Mouse (Mus musculus): Measurements from ENCODE around the gene 1700015F17Rik. TPM values are rescaled to one million over a fixed set of nuclear protein-coding genes. Genes with fewer than 3 reads are reported as not detected.

The 1700015F17Rik gene
- polyA plus RNA-seq, 1 experiment = not detected

- no peaks in the 10 kb centered on the region for H3K4me1 ChIP-seq
- H3K36me3 ChIP-seq (replicated peaks; ENCODE audit: low read length) = no peaks in the 10 kb centered on the region
- no peak overlapping the region for H3K4me3 ChIP-seq (replicated peaks)
- H3K27me3 ChIP-seq (replicated peaks) = no peaks in the 10 kb centered on the region
- TF ChIP-seq GATA1 (IDR thresholded peaks at IDR 0.05; ENCODE audit: borderline replicate concordance, low read length) = no peak
- no peak for TF ChIP-seq FLI1 (IDR thresholded peaks at IDR 0.05; ENCODE audit: low read length)
- H3K9me3 ChIP-seq = 0 out of 2 replicates have a peak, but pooled peaks cover 3% of the 10 kb centered on the region
These were observed 47.1 kb downstream of the 1700015F17Rik start for GRCm38 (mm10) chr5:5431746-5432438.

- Histone ChIP-seq H3K4me1 (peaks cover 20% of the 10 kb centered on the region), H3K36me3 (replicated peaks; ENCODE audit: low read length) (no peaks in the 10 kb centered on the region), H3K9me3 (peaks cover 7% of the 10 kb centered on the region), H3K27me3 (replicated peaks) (no peaks in the 10 kb centered on the region), H3K4me3 (replicated peaks) (no peak overlapping the region)
- TF ChIP-seq FLI1 (IDR thresholded peaks at IDR 0.05; ENCODE audit: low read length) = no peak
- no peak for TF ChIP-seq GATA1 (IDR thresholded peaks at IDR 0.05; ENCODE audit: borderline replicate concordance, low read length)
These were observed 55.2 kb downstream of the 1700015F17Rik start for GRCm38 (mm10) chr5:5423723-5424171.

GRCm38 (mm10) chr5:5423081-5423480 lies 55.9 kb downstream of the 1700015F17Rik start:
- peaks cover 7% of the 10 kb centered on the region for H3K9me3 ChIP-seq
- H3K27me3 ChIP-seq (replicated peaks) = no peaks in the 10 kb centered on the region
- H3K4me3 ChIP-seq (replicated peaks) = no peak overlapping the region
- H3K36me3 ChIP-seq (replicated peaks; ENCODE audit: low read length) = no peaks in the 10 kb centered on the region
- peaks cover 20% of the 10 kb centered on the region for H3K4me1 ChIP-seq
- TF ChIP-seq FLI1 (IDR thresholded peaks at IDR 0.05; ENCODE audit: low read length) (no peak), GATA1 (IDR thresholded peaks at IDR 0.05; ENCODE audit: borderline replicate concordance, low read length) (no peak)

- H3K27me3 ChIP-seq (replicated peaks) = no peaks in the 10 kb centered on the region
- H3K4me1 ChIP-seq = peaks cover 20% of the 10 kb centered on the region
- peaks cover 7% of the 10 kb centered on the region for H3K9me3 ChIP-seq
- H3K4me3 ChIP-seq (replicated peaks) = no peak overlapping the region
- H3K36me3 ChIP-seq (replicated peaks; ENCODE audit: low read length) = no peaks in the 10 kb centered on the region
- TF ChIP-seq FLI1 (IDR thresholded peaks at IDR 0.05; ENCODE audit: low read length) (no peak), GATA1 (IDR thresholded peaks at IDR 0.05; ENCODE audit: borderline replicate concordance, low read length) (no peak)
These were observed 57.5 kb downstream of the 1700015F17Rik start for GRCm38 (mm10) chr5:5421439-5421838.

GRCm38 (mm10) chr5:5419992-5420455 lies 58.9 kb downstream of the 1700015F17Rik start, which contains the start of gene Cdk14:
TSS of gene Cdk14 (minus strand) at chr5:5420312.
- H3K9me3 ChIP-seq = peaks cover 7% of the 10 kb centered on the region
- TF ChIP-seq FLI1 (IDR thresholded peaks at IDR 0.05; ENCODE audit: low read length) = no peak
- TF ChIP-seq GATA1 (IDR thresholded peaks at IDR 0.05; ENCODE audit: borderline replicate concordance, low read length) = no peak
- H3K4me3 ChIP-seq (replicated peaks) = peak within 1 kb of the TSS; percentile 90
- no peaks in the 10 kb centered on the region for H3K36me3 ChIP-seq (replicated peaks; ENCODE audit: low read length)
- H3K4me1 ChIP-seq = peaks cover 32% of the 10 kb centered on the region
- no peaks in the 10 kb centered on the region for H3K27me3 ChIP-seq (replicated peaks)

GRCm38 (mm10) chr5:5419253-5419652 lies 59.7 kb downstream of the 1700015F17Rik start:
- Histone ChIP-seq H3K4me1 (peaks cover 40% of the 10 kb centered on the region), H3K9me3 (peaks cover 7% of the 10 kb centered on the region), H3K4me3 (replicated peaks) (peak overlapping the region; percentile 90), H3K36me3 (replicated peaks; ENCODE audit: low read length) (no peaks in the 10 kb centered on the region), H3K27me3 (replicated peaks) (no peaks in the 10 kb centered on the region)
- TF ChIP-seq FLI1 (IDR thresholded peaks at IDR 0.05; ENCODE audit: low read length) (no peak), GATA1 (IDR thresholded peaks at IDR 0.05; ENCODE audit: borderline replicate concordance, low read length) (no peak)

- Histone ChIP-seq H3K9me3 (no peaks in the 10 kb centered on the region), H3K27me3 (replicated peaks) (no peaks in the 10 kb centered on the region), H3K4me3 (replicated peaks) (no peak overlapping the region), H3K36me3 (replicated peaks; ENCODE audit: low read length) (no peaks in the 10 kb centered on the region), H3K4me1 (peaks cover 31% of the 10 kb centered on the region)
- TF ChIP-seq GATA1 (IDR thresholded peaks at IDR 0.05; ENCODE audit: borderline replicate concordance, low read length) (no peak), FLI1 (IDR thresholded peaks at IDR 0.05; ENCODE audit: low read length) (no peak)
These were observed 64.1 kb downstream of the 1700015F17Rik start for GRCm38 (mm10) chr5:5414835-5415234.

- H3K27me3 ChIP-seq (replicated peaks) = no peaks in the 10 kb centered on the region
- no peak overlapping the region for H3K4me3 ChIP-seq (replicated peaks)
- peaks cover 20% of the 10 kb centered on the region for H3K4me1 ChIP-seq
- no peaks in the 10 kb centered on the region for H3K36me3 ChIP-seq (replicated peaks; ENCODE audit: low read length)
- no peaks in the 10 kb centered on the region for H3K9me3 ChIP-seq
- TF ChIP-seq GATA1 (IDR thresholded peaks at IDR 0.05; ENCODE audit: borderline replicate concordance, low read length) (no peak), FLI1 (IDR thresholded peaks at IDR 0.05; ENCODE audit: low read length) (no peak)
These were observed 67.1 kb downstream of the 1700015F17Rik start for GRCm38 (mm10) chr5:5411886-5412285.

- TF ChIP-seq GATA1 (IDR thresholded peaks at IDR 0.05; ENCODE audit: borderline replicate concordance, low read length) = no peak
- TF ChIP-seq FLI1 (IDR thresholded peaks at IDR 0.05; ENCODE audit: low read length) = no peak
- Histone ChIP-seq H3K4me1 (no peaks in the 10 kb centered on the region), H3K9me3 (no peaks in the 10 kb centered on the region), H3K4me3 (replicated peaks) (no peak overlapping the region), H3K27me3 (replicated peaks) (no peaks in the 10 kb centered on the region), H3K36me3 (replicated peaks; ENCODE audit: low read length) (no peaks in the 10 kb centered on the region)
These were observed 77.0 kb downstream of the 1700015F17Rik start for GRCm38 (mm10) chr5:5401986-5402385.

GRCm38 (mm10) chr5:5392786-5393185 lies 86.2 kb downstream of the 1700015F17Rik start:
- Histone ChIP-seq H3K4me1 (no peaks in the 10 kb centered on the region), H3K27me3 (replicated peaks) (no peaks in the 10 kb centered on the region), H3K36me3 (replicated peaks; ENCODE audit: low read length) (no peaks in the 10 kb centered on the region), H3K9me3 (no peaks in the 10 kb centered on the region), H3K4me3 (replicated peaks) (no peak overlapping the region)
- TF ChIP-seq FLI1 (IDR thresholded peaks at IDR 0.05; ENCODE audit: low read length) = no peak

Other genes starting within 250 kb of the 1700015F17Rik start
- 0.21 TPM in 1 of 2 replicates, not detected in the other for gene Cdk14, start 58.8 kb downstream of the 1700015F17Rik start, polyA plus RNA-seq (2012; ENCODE audit: insufficient read depth, low replicate concordance)
- gene Cldn12, start 35.8 kb upstream of the 1700015F17Rik start, polyA plus RNA-seq (2012; ENCODE audit: insufficient read depth, low replicate concordance) = not detected in 2 replicates
- 1.5 TPM in 1 of 2 replicates, not detected in the other for gene Gtpbp10, start 80.4 kb upstream of the 1700015F17Rik start, polyA plus RNA-seq (2012; ENCODE audit: insufficient read depth, low replicate concordance)
- not detected in 2 replicates for gene Gm8773, start 94.7 kb upstream of the 1700015F17Rik start, polyA plus RNA-seq (2012; ENCODE audit: insufficient read depth, low replicate concordance)
- gene Cfap69, start 185.1 kb upstream of the 1700015F17Rik start, polyA plus RNA-seq (2012; ENCODE audit: insufficient read depth, low replicate concordance) = not detected in 2 replicates
- not detected in 2 replicates for gene Steap2, start 215.4 kb upstream of the 1700015F17Rik start, polyA plus RNA-seq (2012; ENCODE audit: insufficient read depth, low replicate concordance)

All from megakaryocyte, embryonic 14.5 days (primary cell).